Mouse (Mus musculus) thymus, adult 2 months (tissue): ENCODE results near the gene Cant1.

Source experiments
- CTCF ChIP-seq: fragments of 200-500 bp; IDR thresholded peaks from 2 replicates; pipeline ENCODE4 v1.5.1; 2012; ENCODE audit warnings: mild to moderate bottlenecking, control low read depth, low read length, moderate library complexity, borderline replicate concordance; ENCODE audit not compliant: control insufficient read depth, poor library complexity, insufficient read depth; ENCODE audit errors: extremely low read depth
- POLR2A ChIP-seq: fragments of 200-500 bp; IDR thresholded peaks from 2 replicates; pipeline ENCODE4 v1.6.1; 2012; ENCODE audit warnings: mild to moderate bottlenecking, low read length, control low read depth, moderate library complexity; ENCODE audit not compliant: control insufficient read depth, poor library complexity, insufficient read depth; ENCODE audit errors: extremely low read depth

DNA sequence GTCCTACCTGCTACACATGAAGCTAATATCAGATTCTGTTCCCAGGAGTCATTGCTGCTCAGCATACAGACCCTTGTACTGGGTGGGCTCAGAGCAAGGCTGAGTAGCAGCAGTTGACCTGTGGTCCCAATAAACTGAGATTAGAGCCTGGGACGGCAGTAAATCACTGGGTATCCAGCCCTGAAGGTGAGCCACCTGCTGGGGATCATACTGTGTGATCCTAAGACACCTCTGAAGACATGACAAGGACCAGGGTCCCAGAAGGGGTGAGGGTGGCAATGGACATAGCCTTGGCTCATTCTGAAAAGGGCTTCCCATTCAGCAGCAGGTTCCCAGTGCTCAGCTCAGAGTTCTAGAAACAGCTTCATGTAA is 8.8 kb downstream of the Cant1 start:
- no peak for TF ChIP-seq POLR2A
- no peak for TF ChIP-seq CTCF
